Mouse (Mus musculus) embryo, embryonic 11.5 days (tissue): ENCODE results near the gene Nmrk2.

ENCODE experiments used
- DNase-seq: peaks from one replicate; pipeline ENCODE4 v3.0.0-alpha.2; 2012; ENCODE audit warnings: low read depth, low spot score

Gene Nmrk2

GRCm38 (mm10) chr10:81165118-81165517, 36.7 kb downstream of the Nmrk2 start:
- DNase-seq: no peak

DNA sequence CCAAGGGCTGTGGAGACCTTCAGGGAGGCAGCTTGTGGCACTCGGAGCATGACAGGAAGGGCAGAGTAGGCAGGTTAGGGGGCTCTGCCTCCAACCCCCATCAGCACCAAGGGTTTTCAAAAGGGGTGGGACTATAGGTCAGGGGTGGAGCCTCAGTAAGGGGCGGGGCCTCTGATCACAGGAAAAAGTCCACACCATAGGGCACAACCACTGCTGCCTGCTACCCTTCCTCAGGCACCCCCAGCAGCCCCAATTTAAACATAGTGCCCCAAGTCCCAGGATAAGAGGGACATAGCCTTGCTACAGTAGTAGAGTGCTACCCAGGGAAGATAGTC, 39.6 kb downstream of the Nmrk2 start:
- no peak for DNase-seq

GRCm38 (mm10) chr10:81161602-81162317, 40.1 kb downstream of the Nmrk2 start:
- no peak for DNase-seq

GRCm38 (mm10) chr10:81154736-81155135, 47.1 kb downstream of the Nmrk2 start:
- no peak for DNase-seq

DNA sequence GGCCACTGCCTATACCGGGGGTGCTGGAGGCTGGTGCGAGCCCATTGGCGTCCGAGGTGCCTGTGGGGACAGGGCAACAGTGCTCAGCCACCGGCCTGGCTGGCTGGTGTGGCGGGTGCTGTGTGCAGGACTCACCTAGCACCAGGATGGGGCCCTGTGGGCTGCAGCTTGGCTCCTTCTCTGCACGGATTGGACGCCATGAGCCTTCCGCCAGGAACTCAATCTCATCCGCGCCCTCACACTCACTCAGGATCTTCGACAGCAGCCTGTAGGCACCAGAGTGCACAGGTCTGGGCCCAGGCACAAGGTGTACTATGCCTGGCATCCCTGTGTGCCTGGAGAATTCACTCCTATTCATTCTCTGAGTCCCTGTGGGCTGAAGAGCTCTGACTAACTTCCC, 47.5 kb downstream of the Nmrk2 start:
- DNase-seq: no peak

GRCm38 (mm10) chr10:81152609-81153008, 49.2 kb downstream of the Nmrk2 start:
- no peak for DNase-seq

DNA sequence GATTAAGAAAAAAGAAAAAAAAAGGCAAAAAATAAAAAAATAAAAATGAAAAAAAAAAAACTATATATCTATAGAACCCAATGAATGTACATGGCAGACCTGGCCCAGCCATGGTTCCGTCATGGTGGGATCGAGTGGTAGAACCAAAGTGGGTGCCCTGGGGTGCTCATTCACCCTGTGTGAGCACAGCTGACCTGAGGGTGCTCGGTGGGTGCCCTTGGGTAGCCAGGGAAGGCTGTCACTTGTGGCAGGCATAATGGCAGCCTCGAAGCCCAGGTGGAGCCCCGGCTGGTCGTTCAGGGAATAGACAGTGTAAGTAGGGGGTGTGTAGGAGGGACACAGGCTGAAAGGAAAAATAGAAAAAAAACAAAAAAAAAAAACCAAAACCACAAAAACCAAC, 50.6 kb downstream of the Nmrk2 start:
- DNase-seq: no peak
